Mouse (Mus musculus): Measurements from ENCODE around the gene Ttll6. TPM values are rescaled to one million over a fixed set of nuclear protein-coding genes. Genes with fewer than 3 reads are reported as not detected.

Ttll6 gene
- polyA plus RNA-seq (2014; fragmentation: Illumina TruSeq; extraction: RNeasy Lipid Tissue Mini Kit (QIAGEN cat#74804); ENCODE audit: low read depth, low replicate concordance) = not detected

GRCm38 (mm10) chr11:96133239-96133865 is at the start of gene Ttll6:
TSS of gene Ttll6 (plus strand) at chr11:96133786.

GRCm38 (mm10) chr11:96111751-96112150 is 21.8 kb upstream of the Ttll6 start, which contains the start of gene Calcoco2:
TSS of gene Calcoco2 (minus strand) at chr11:96111964.

DNA sequence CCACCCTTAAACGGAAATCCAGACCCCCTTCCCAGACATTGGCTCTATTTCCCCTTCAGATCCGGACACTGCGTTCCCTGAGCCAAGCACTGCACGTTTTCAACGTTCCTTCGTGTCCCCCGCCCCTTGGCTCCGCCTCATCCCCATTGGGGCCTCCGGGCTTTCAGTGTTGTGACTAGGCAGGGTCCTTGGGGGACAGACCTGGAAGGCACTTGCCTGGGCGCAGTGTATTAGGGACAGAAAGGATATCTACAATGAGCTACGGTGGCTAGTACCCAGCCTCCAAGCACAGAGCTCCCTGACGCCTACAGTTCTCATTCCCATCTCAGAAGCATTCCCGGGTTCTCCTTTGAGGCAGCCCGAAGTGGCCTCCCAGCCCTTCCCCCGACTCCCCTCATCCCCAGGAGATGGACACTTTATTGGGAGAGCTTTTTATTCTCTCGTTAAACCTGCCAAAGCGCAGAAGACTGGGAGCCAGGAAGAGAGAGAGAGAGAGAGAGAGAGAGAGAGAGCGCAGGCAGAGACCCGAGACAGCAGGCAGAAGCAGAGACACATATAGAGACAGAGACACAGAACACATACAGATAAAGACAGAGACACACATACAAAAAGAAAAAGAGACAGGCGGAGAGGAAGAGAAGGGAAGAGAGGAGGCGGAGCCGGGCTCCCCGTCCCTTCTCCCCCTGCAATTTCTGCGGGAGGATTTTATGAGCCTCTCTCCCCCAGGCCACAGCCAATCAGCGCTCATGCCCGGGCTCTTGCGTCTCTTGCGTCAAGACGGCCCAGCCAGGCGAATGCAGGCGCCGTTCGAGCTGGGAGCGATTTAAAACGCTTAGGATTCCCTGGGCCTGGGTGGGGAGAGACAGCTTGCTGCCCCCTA is 60.2 kb downstream of the Ttll6 start, which contains the start of gene Hoxb13:
Hoxb13 (plus strand) TSS at position 796 of the 880 bp plus-strand sequence.

Other genes starting within 250 kb of the Ttll6 start
- gene B4galnt2, start 218.9 kb upstream of the Ttll6 start, polyA plus RNA-seq (2014; fragmentation: Illumina TruSeq; extraction: RNeasy Lipid Tissue Mini Kit (QIAGEN cat#74804); ENCODE audit: low read depth, low replicate concordance) = not detected
- gene Igf2bp1, start 127.8 kb upstream of the Ttll6 start, polyA plus RNA-seq (2014; fragmentation: Illumina TruSeq; extraction: RNeasy Lipid Tissue Mini Kit (QIAGEN cat#74804); ENCODE audit: low read depth, low replicate concordance) = not detected
- gene Gip, start 109.2 kb upstream of the Ttll6 start, polyA plus RNA-seq (2014; fragmentation: Illumina TruSeq; extraction: RNeasy Lipid Tissue Mini Kit (QIAGEN cat#74804); ENCODE audit: low read depth, low replicate concordance) = not detected
- gene Snf8, start 98.9 kb upstream of the Ttll6 start, polyA plus RNA-seq (2014; fragmentation: Illumina TruSeq; extraction: RNeasy Lipid Tissue Mini Kit (QIAGEN cat#74804); ENCODE audit: low read depth, low replicate concordance) = 20.3 TPM
- 15.9 TPM for gene Ube2z, start 68.4 kb upstream of the Ttll6 start, polyA plus RNA-seq (2014; fragmentation: Illumina TruSeq; extraction: RNeasy Lipid Tissue Mini Kit (QIAGEN cat#74804); ENCODE audit: low read depth, low replicate concordance)
- 29.6 TPM for gene Atp5g1, start 58.1 kb upstream of the Ttll6 start, polyA plus RNA-seq (2014; fragmentation: Illumina TruSeq; extraction: RNeasy Lipid Tissue Mini Kit (QIAGEN cat#74804); ENCODE audit: low read depth, low replicate concordance)
- not detected for gene Calcoco2, start 21.8 kb upstream of the Ttll6 start, polyA plus RNA-seq (2014; fragmentation: Illumina TruSeq; extraction: RNeasy Lipid Tissue Mini Kit (QIAGEN cat#74804); ENCODE audit: low read depth, low replicate concordance)
- not detected for gene Hoxb13, start 60.5 kb downstream of the Ttll6 start, polyA plus RNA-seq (2014; fragmentation: Illumina TruSeq; extraction: RNeasy Lipid Tissue Mini Kit (QIAGEN cat#74804); ENCODE audit: low read depth, low replicate concordance)
- gene Hoxb9, start 137.7 kb downstream of the Ttll6 start, polyA plus RNA-seq (2014; fragmentation: Illumina TruSeq; extraction: RNeasy Lipid Tissue Mini Kit (QIAGEN cat#74804); ENCODE audit: low read depth, low replicate concordance) = not detected
- not detected for gene Hoxb8, start 148.1 kb downstream of the Ttll6 start, polyA plus RNA-seq (2014; fragmentation: Illumina TruSeq; extraction: RNeasy Lipid Tissue Mini Kit (QIAGEN cat#74804); ENCODE audit: low read depth, low replicate concordance)
- gene Hoxb7, start 152.8 kb downstream of the Ttll6 start, polyA plus RNA-seq (2014; fragmentation: Illumina TruSeq; extraction: RNeasy Lipid Tissue Mini Kit (QIAGEN cat#74804); ENCODE audit: low read depth, low replicate concordance) = 0.42 TPM
- gene Hoxb6, start 158.7 kb downstream of the Ttll6 start, polyA plus RNA-seq (2014; fragmentation: Illumina TruSeq; extraction: RNeasy Lipid Tissue Mini Kit (QIAGEN cat#74804); ENCODE audit: low read depth, low replicate concordance) = not detected
- 0.21 TPM for gene Hoxb5, start 169.6 kb downstream of the Ttll6 start, polyA plus RNA-seq (2014; fragmentation: Illumina TruSeq; extraction: RNeasy Lipid Tissue Mini Kit (QIAGEN cat#74804); ENCODE audit: low read depth, low replicate concordance)
- gene Hoxb4, start 184.5 kb downstream of the Ttll6 start, polyA plus RNA-seq (2014; fragmentation: Illumina TruSeq; extraction: RNeasy Lipid Tissue Mini Kit (QIAGEN cat#74804); ENCODE audit: low read depth, low replicate concordance) = 0.58 TPM
- 0.45 TPM for gene Hoxb3, start 189.5 kb downstream of the Ttll6 start, polyA plus RNA-seq (2014; fragmentation: Illumina TruSeq; extraction: RNeasy Lipid Tissue Mini Kit (QIAGEN cat#74804); ENCODE audit: low read depth, low replicate concordance)
- 0.72 TPM for gene Hoxb2, start 216.7 kb downstream of the Ttll6 start, polyA plus RNA-seq (2014; fragmentation: Illumina TruSeq; extraction: RNeasy Lipid Tissue Mini Kit (QIAGEN cat#74804); ENCODE audit: low read depth, low replicate concordance)
- gene Hoxb1, start 232.0 kb downstream of the Ttll6 start, polyA plus RNA-seq (2014; fragmentation: Illumina TruSeq; extraction: RNeasy Lipid Tissue Mini Kit (QIAGEN cat#74804); ENCODE audit: low read depth, low replicate concordance) = not detected

All from liver, adult 10 weeks (tissue).